Mouse (Mus musculus) E14TG2a.4 (cell line): ENCODE results near the gene Rtca.

ENCODE experiments used
- CTCF ChIP-seq: conservative IDR thresholded peaks from 2 replicates; pipeline ENCODE4 v1.5.1; 2014; ENCODE audit warnings: low read length
- NANOG ChIP-seq: IDR thresholded peaks from 2 replicates; pipeline ENCODE4 v1.6.1; 2014; ENCODE audit warnings: borderline replicate concordance, low read length, mixed read lengths
- POU5F1 ChIP-seq: IDR thresholded peaks from 2 replicates; pipeline ENCODE4 v1.6.1; 2014; ENCODE audit warnings: low read length, borderline replicate concordance

- TF ChIP-seq CTCF (no peak), NANOG (no peak), POU5F1 (no peak)
Measured at GRCm38 (mm10) chr3:116474602-116475001, 33.4 kb downstream of the Rtca start.
